Mouse (Mus musculus) heart, adult 2 months (tissue): ENCODE results near the gene Tlcd1. TPM values are rescaled to one million over a fixed set of nuclear protein-coding genes. Genes with fewer than 3 reads are reported as not detected.

Experiments used
- DNase-seq, 2 experiments: peaks; one replicate each; pipeline ENCODE4 v3.0.0; 2021
- H3K27ac ChIP-seq: fragments of 200-600 bp; 2 replicates; pipeline ENCODE4 v1.8.1; 2022
- H3K27me3 ChIP-seq: fragments of 200-500 bp; 2 replicates; pipeline ENCODE4 v1.6.1; 2012; ENCODE audit warnings: mild to moderate bottlenecking, low read length, inconsistent platforms, mixed read lengths; ENCODE audit not compliant: control insufficient read depth, insufficient read depth
- H3K36me3 ChIP-seq: fragments of 200-500 bp; 2 replicates; pipeline ENCODE4 v1.6.1; 2012; ENCODE audit warnings: low read length, inconsistent platforms; ENCODE audit not compliant: control insufficient read depth, insufficient read depth
- H3K4me1 ChIP-seq: fragments of 200-500 bp; 2 replicates; pipeline ENCODE4 v1.6.1; 2011; ENCODE audit warnings: low read length; ENCODE audit not compliant: control insufficient read depth, insufficient read depth
- H3K4me3 ChIP-seq: fragments of 200-600 bp; 2 replicates; pipeline ENCODE4 v1.8.1; 2022
- H3K79me2 ChIP-seq: fragments of 200-500 bp; replicated peaks from 2 replicates; pipeline ENCODE4 v1.6.1; 2012; ENCODE audit warnings: mild to moderate bottlenecking, inconsistent platforms, low read length, moderate library complexity, mixed read lengths; ENCODE audit not compliant: control insufficient read depth, insufficient read depth
- H3K9ac ChIP-seq: fragments of 200-500 bp; 2 replicates; pipeline ENCODE4 v1.6.1; 2012; ENCODE audit warnings: low read depth, mild to moderate bottlenecking, control low read depth, inconsistent platforms, low read length, mixed read lengths
- CTCF ChIP-seq: fragments of 200-600 bp; IDR thresholded peaks from 2 replicates; pipeline ENCODE4 v1.8.1; 2022; ENCODE audit warnings: antibody characterized with exemption, mild to moderate bottlenecking, moderate library complexity
- EP300 ChIP-seq: fragments of 200-500 bp; IDR thresholded peaks from 2 replicates; pipeline ENCODE4 v1.6.1; 2011; ENCODE audit warnings: low read depth, low read length, control low read depth; ENCODE audit not compliant: insufficient read depth
- POLR2A ChIP-seq: fragments of 200-500 bp; IDR thresholded peaks from 2 replicates; pipeline ENCODE4 v1.6.1; 2011; ENCODE audit warnings: mild to moderate bottlenecking, low read depth, low read length, control low read depth; ENCODE audit not compliant: insufficient read depth
- WGBS: fragments of 180-500 bp; shearing (Covaris S2); methylation state at CpG from one replicate; pipeline ENCODE4 v1.1.7; 2018; 5-methylcytosine and 5-hydroxymethylcytosine counted together
- intact Hi-C: fragments of 180-260 bp; cut with DNase I; formaldehyde crosslinking; loops from one replicate; pipeline ENCODE4 v1.15.1; 2025
- polyA plus RNA-seq: library from polyadenylated mRNA; depleted of rRNA; stranded (reverse); fragments of >200 nt; gene quantifications from 2 replicates; pipeline ENCODE4 v1.2.3, GENCODE M21; 2012
- total RNA-seq, 2 experiments: library from RNA; stranded (reverse); gene quantifications; 2 replicates each; pipeline ENCODE4 v1.2.3; 2021

Tlcd1 gene
- total and polyA plus RNA-seq, 3 experiments, result 5.4 to 17.3 (median 5.7) TPM

DNA sequence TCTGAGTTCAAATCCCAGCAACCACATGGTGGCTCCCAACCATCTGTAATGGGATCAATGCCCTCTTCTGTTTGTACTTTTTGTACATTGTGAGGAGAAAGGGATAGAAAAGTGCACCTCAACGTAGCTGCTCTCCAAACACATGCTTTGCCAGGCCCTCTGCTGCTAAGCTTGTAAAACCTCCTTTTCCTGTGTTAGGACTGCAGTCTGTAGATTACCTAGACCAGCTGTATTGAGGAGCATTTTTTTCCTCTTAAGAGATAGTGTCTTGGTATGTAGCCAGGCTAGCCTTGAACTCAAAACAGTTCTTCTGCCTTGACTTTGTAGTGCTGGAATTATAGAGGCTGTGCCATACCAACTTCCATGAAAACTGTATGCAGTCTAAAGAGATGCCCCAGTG, 40.4 kb upstream of the Tlcd1 start:
- peaks cover 8% of the 10 kb centered on the region for H3K4me1 ChIP-seq
- no peaks in the 10 kb centered on the region for H3K27me3 ChIP-seq
- no peak for DNase-seq
- H3K9ac ChIP-seq, result no peak overlapping the region
- H3K79me2 ChIP-seq, result peaks cover 4% of the 10 kb centered on the region; the same call in 1 of the 2 replicates
- intact Hi-C loops, result no loop called here
- 42% methylated on average over 1 of the region's 1 CpGs for WGBS
- no peak overlapping the region for H3K27ac ChIP-seq
- no peak overlapping the region for H3K4me3 ChIP-seq
- H3K36me3 ChIP-seq, result peaks cover 4% of the 10 kb centered on the region
- TF ChIP-seq POLR2A (no peak), CTCF (no peak), EP300 (no peak)

DNA sequence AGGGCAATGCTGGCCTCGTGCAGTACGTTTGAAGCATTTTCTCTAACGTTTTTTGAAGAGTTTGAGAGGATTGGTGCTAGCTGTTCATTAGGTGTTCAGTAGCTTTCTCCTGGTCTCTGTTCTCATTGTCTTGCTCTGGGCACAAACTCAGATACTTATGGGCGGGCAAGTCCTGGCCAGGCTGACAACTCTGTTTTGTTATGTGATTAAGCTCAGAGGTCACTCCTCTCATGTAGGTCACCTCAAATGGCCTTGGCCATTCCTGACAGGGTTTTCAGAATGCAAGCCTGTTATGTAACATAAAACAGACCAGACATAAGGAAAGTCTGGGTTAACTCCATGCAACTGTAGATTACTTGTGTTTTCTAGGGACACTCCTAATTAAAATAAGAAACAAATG, 38.9 kb upstream of the Tlcd1 start:
- WGBS, result 52% methylated on average over 4 of the region's 4 CpGs

DNA sequence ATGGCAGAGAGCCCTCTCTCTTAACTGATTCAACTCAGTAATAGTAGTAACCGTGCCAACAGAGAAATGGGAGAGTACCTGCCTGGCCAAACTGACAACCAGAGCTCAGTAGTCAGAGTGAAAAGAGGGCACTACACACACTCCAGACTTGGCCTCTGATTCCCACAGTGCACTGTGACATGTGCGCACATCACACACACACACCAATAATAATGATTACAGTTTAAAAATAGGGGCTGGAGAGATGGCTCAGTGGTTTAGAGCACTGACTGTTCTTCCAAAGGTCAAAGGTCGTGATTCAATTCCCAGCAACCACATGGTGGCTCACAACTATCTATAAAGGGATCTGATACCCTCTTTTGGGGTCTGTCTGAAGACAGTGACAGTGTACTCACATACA, 38.5 kb upstream of the Tlcd1 start:
- no peak overlapping the region for H3K4me3 ChIP-seq
- H3K27ac ChIP-seq, result peak overlapping the region; percentile 48
- no peak for DNase-seq
- H3K79me2 ChIP-seq, result peaks cover 6% of the 10 kb centered on the region
- peaks cover 4% of the 10 kb centered on the region for H3K36me3 ChIP-seq
- intact Hi-C loops, result no loop called here
- no peaks in the 10 kb centered on the region for H3K27me3 ChIP-seq
- no peak overlapping the region for H3K9ac ChIP-seq
- TF ChIP-seq EP300 (no peak), CTCF (no peak), POLR2A (no peak)
- H3K4me1 ChIP-seq, result peaks cover 8% of the 10 kb centered on the region
- 59% methylated on average over 3 of the region's 3 CpGs for WGBS

More for the DNA sequence above, 38.9 kb upstream of the Tlcd1 start:
- Histone ChIP-seq H3K27ac (peak overlapping the region; percentile 48), H3K36me3 (peaks cover 4% of the 10 kb centered on the region), H3K4me1 (peaks cover 10% of the 10 kb centered on the region), H3K79me2 (peaks cover 6% of the 10 kb centered on the region), H3K27me3 (no peaks in the 10 kb centered on the region), H3K4me3 (no peak overlapping the region), H3K9ac (no peak overlapping the region)
- DNase-seq, result peak in 1 of 2 experiments; percentile 21
- no peak for TF ChIP-seq POLR2A
- TF ChIP-seq EP300, result 0 out of 2 replicates have a peak, but pooled peaks have one; percentile 52
- intact Hi-C loops, result no loop called here

DNA sequence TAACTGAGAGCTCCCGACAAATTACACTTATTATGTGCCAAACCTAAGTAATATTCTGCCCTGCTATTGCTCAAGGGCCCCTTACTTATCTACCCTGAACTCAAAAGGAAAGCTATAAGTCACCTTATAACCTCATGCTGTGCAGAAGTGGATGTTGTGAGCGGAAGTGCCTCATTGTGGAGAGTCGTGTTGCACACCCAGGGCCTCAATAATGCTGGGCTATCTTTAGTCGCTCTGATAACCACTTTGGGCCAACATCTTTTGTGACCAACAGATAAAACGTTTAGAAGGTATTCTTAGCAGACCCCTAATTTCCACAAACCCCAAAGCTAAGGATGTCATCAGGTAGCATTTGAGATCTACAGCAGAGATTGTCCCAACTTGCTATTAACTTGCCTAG, 35.8 kb upstream of the Tlcd1 start:
- H3K27ac ChIP-seq, result no peak overlapping the region
- intact Hi-C loops, result loop anchor here (5.0 kb wide), 1 partner anchor 43 kb away; no protein-coding TSS in a partner anchor
- no peaks in the 10 kb centered on the region for H3K27me3 ChIP-seq
- H3K36me3 ChIP-seq, result peaks cover 4% of the 10 kb centered on the region
- H3K4me3 ChIP-seq, result no peak overlapping the region
- WGBS, result 41% methylated on average over 5 of the region's 5 CpGs
- TF ChIP-seq CTCF, result no peak
- no peak for TF ChIP-seq EP300
- no peak for TF ChIP-seq POLR2A
- peaks cover 6% of the 10 kb centered on the region for H3K4me1 ChIP-seq
- H3K79me2 ChIP-seq, result peaks cover 6% of the 10 kb centered on the region
- no peak overlapping the region for H3K9ac ChIP-seq
- DNase-seq, result no peak

DNA sequence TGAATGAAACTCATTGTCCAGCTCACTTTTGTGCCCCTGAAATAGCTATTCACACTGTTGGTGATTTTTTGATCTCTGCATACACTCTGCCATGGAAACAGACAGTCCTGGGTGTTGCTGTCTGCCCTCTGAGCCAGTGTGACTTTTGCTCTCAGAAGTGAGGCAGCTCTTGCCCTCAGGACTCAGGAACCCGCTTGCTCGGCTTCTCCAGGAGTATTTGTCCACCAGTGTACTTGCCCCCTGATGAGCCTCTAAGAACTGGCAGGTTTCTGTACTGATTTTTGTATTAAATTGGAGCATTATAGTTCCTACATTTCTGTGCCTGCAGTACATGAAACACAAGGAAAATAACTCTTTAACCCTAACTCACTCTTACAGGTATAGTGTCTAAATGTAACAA, 33.0 kb upstream of the Tlcd1 start:
- Histone ChIP-seq H3K79me2 (peaks cover 4% of the 10 kb centered on the region), H3K4me1 (peaks cover 1% of the 10 kb centered on the region), H3K27me3 (no peaks in the 10 kb centered on the region), H3K9ac (no peak overlapping the region), H3K27ac (no peak overlapping the region), H3K4me3 (no peak overlapping the region), H3K36me3 (no peaks in the 10 kb centered on the region; the same call in 1 of the 2 replicates)
- intact Hi-C loops, result loop anchor here (5.0 kb wide), 1 partner anchor 46 kb away; no protein-coding TSS in a partner anchor
- TF ChIP-seq EP300, result no peak
- TF ChIP-seq CTCF, result no peak
- TF ChIP-seq POLR2A, result no peak
- DNase-seq, result no peak
- WGBS, result 96% methylated on average over 2 of the region's 2 CpGs

DNA sequence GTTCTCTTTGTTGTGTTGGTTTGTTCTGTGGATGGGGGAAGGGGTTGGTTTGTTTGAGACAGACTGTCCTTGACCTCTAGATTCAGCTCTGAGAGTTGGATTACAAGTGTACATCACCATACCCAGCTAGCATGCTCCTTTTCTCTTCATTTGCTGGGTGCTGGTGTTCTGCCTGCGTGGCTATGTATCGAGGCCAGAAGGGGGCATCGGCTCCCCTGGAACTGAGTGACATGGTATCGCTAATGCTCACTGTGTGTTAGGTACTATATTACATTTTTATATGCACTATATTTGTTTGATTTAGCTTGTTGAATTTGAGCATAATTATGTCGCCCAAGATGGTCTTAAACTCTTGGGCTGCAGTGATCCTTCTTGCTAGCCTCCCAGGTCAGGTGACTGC, 30.3 kb upstream of the Tlcd1 start:
- no peak overlapping the region for H3K4me3 ChIP-seq
- no peaks in the 10 kb centered on the region for H3K27me3 ChIP-seq
- H3K27ac ChIP-seq, result peak overlapping the region; percentile 13
- no peak overlapping the region for H3K9ac ChIP-seq
- 88% methylated on average over 5 of the region's 5 CpGs for WGBS
- peaks cover 2% of the 10 kb centered on the region for H3K79me2 ChIP-seq
- peaks cover 1% of the 10 kb centered on the region for H3K4me1 ChIP-seq
- no peaks in the 10 kb centered on the region for H3K36me3 ChIP-seq
- intact Hi-C loops, result no loop called here
- no peak for TF ChIP-seq POLR2A
- TF ChIP-seq CTCF, result peak; percentile 33
- DNase-seq, result no peak
